Mouse (Mus musculus): Measurements from ENCODE around the gene Tbc1d14. TPM values are rescaled to one million over a fixed set of nuclear protein-coding genes. Genes with fewer than 3 reads are reported as not detected.
A peak's percentile ranks its signal among the peaks of the same experiment; 100 is the strongest.

The Tbc1d14 gene
- polyA plus RNA-seq, 1 experiment from 2014 or later: 63.8 TPM

DNA sequence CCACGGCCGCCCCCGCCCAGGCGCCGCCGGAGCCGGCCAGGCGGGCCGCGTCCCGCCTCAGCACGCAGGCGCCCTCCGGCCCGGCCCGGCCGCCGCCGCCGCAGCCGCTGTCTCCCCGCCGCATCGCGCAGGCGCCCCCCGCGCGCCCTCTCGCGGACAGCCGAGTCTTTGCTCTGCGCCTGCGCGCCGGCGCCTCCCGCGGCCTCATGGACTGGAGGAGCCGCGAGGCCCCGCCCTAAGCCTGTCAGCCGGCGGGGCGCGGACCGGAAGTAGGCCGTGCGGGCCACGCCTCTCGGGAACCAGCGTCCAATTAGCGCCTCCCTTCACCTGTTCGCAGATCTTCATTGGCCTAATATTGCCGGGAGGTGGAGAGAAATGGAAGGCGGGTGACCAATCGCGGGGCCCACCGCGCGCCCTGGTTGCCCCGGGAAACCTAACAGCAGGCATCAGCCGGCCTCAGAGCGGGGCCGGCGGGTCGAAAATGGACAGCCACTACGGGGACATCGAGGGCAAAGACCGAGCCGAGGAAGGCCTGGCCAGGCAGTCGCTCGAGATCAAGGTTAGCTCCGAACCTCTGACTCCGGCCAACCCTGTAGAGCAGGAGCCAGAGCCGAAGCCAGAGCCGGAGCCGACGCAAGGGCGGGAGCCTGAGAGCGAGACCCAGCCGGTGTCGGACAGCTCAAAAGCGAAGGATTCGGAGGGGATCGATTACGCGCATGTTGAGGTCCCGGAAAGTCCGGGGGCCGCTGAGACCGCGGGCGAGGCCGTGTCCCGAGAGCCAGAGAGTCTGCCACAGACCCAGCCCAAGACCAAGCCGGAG is 108.7 kb downstream of the Tbc1d14 start, which contains the start of the genes Tada2b and Ccdc96:
Gene Tada2b, minus strand, starts transcription at position 115 of the 820 bp plus-strand sequence.
Gene Ccdc96, plus strand, starts transcription at position 418 of the 820 bp plus-strand sequence.
- H3K27ac ChIP-seq (ENCODE audit: low read depth, low read length): peak within 1 kb of the TSS; percentile 86
- H3K4me3 ChIP-seq (ENCODE audit: low read length): peak within 1 kb of the TSS; percentile 94
- peak within 1 kb of the TSS; percentile 90 for H3K9ac ChIP-seq (ENCODE audit: low read depth, low read length)
- peak within 1 kb of the TSS; percentile 93 for H3K4me2 ChIP-seq (ENCODE audit: low read length)
- no peaks in the 10 kb centered on the region for H3K9me3 ChIP-seq (ENCODE audit: control insufficient read depth, low read length)
- ATAC-seq: peak; percentile 99
- 0% methylated on average over 65 of the region's 97 CpGs for WGBS
- H3K27me3 ChIP-seq (replicated peaks; ENCODE audit: control insufficient read depth, insufficient read depth, low read length): no peaks in the 10 kb centered on the region
- H3K4me1 ChIP-seq (ENCODE audit: control insufficient read depth, insufficient read depth, low read depth, low read length): peaks cover 39% of the 10 kb centered on the region
- peaks cover 3% of the 10 kb centered on the region; the same call in 1 of the 2 replicates for H3K36me3 ChIP-seq (ENCODE audit: control insufficient read depth, insufficient read depth, low read length)

DNA sequence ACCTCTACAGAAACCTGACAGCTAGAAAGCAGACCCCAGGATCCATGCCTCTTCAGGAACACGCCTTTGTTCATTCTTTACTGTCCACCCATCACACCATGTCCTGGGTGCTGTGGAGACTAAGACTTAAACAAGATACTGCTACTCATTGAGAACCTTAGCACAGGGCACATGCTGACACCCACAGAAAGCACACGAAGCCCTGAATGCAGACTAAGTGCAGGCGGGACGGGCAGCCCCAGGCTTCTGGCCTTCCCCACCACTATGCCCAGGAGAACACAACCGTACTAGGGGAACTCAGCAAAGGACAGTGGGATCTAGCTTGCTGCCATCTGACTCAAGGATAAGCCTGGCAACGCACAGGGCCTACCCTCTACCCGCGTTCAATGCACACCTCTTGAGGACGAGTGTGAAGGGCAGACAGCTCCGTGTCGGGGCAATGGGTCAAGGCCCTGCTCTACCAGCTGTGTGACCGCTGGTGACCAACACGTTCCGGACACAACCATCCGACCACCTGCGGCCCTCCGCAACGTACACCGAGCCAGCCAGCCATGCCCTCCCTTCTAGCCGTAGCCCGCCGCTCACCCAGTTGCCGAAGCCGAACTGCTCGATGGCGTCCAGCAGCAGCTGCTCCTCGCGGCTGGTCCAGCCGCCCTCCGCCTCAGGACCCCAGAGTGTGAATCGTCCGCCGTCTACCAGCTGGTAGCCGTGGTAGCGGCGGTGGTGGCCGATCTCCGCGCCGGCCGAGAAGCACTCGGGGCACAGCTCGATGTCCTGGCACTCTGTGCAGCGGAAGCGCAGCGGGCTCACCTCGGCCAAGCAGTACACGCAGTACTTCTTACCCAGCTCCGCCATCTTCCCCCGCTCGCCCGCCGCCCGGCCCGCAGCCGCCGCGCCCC is 109.6 kb downstream of the Tbc1d14 start:
- H3K4me2 ChIP-seq (ENCODE audit: low read length): peak overlapping the region; percentile 93
- no peaks in the 10 kb centered on the region for H3K9me3 ChIP-seq (ENCODE audit: control insufficient read depth, low read length)
- peaks cover 3% of the 10 kb centered on the region; the same call in 1 of the 2 replicates for H3K36me3 ChIP-seq (ENCODE audit: control insufficient read depth, insufficient read depth, low read length)
- H3K4me1 ChIP-seq (ENCODE audit: control insufficient read depth, insufficient read depth, low read depth, low read length): peaks cover 40% of the 10 kb centered on the region
- peak; percentile 28 for ATAC-seq
- 1% methylated on average over 39 of the region's 58 CpGs for WGBS
- H3K27ac ChIP-seq (ENCODE audit: low read depth, low read length): peak overlapping the region; percentile 86
- peak overlapping the region; percentile 90 for H3K9ac ChIP-seq (ENCODE audit: low read depth, low read length)
- peak overlapping the region; percentile 94 for H3K4me3 ChIP-seq (ENCODE audit: low read length)
- no peaks in the 10 kb centered on the region for H3K27me3 ChIP-seq (replicated peaks; ENCODE audit: control insufficient read depth, insufficient read depth, low read length)

DNA sequence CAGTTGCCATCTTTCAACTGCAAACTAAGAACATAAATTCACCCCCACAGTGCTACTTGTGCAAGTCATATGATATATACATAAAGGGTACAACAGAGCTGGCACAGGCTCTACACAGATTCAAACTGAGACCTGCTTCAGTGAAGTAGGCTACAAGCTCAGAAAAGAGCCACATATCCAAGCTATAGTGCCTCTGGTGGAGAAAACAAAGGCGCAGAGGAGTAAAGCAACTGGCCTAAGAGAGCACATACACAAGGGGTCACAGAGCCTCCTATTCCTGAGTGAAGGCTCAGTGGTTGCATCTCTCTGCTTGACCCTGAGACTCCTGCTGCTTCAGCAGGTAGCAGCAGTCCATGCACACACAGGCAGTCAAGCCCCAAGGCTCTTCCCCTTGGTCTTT is 112.0 kb downstream of the Tbc1d14 start:
- Histone ChIP-seq H3K9ac (ENCODE audit: low read depth, low read length) (no peak overlapping the region), H3K4me1 (ENCODE audit: control insufficient read depth, insufficient read depth, low read depth, low read length) (peaks cover 40% of the 10 kb centered on the region), H3K4me3 (ENCODE audit: low read length) (no peak overlapping the region), H3K27ac (ENCODE audit: low read depth, low read length) (no peak overlapping the region), H3K36me3 (ENCODE audit: control insufficient read depth, insufficient read depth, low read length) (peaks cover 3% of the 10 kb centered on the region; the same call in 1 of the 2 replicates), H3K27me3 (replicated peaks; ENCODE audit: control insufficient read depth, insufficient read depth, low read length) (no peaks in the 10 kb centered on the region), H3K4me2 (ENCODE audit: low read length) (no peak overlapping the region), H3K9me3 (ENCODE audit: control insufficient read depth, low read length) (no peaks in the 10 kb centered on the region)
- 77% methylated on average over 1 of the region's 1 CpGs for WGBS
- no peak for ATAC-seq

DNA sequence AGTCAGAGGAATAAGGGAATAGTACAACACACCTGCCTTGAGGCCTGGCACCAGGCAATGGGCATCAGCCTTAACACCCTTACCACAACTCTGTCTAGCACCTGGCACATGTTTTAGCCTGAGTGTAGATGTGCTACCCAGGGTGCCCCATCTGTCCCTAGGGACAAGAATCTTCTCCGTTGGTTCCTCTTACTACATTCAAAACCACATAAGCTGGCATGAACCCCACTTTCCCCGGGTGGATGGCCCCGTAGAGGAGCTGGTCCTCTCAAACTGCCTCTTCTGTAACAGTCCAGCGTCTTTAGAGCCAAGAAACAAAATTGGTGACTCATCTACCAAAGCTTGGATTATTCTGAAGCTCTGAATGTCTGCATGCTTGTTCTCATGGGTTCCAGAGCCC is 112.7 kb downstream of the Tbc1d14 start:
- Histone ChIP-seq H3K4me1 (ENCODE audit: control insufficient read depth, insufficient read depth, low read depth, low read length) (peaks cover 40% of the 10 kb centered on the region), H3K9me3 (ENCODE audit: control insufficient read depth, low read length) (no peaks in the 10 kb centered on the region), H3K27ac (ENCODE audit: low read depth, low read length) (no peak overlapping the region), H3K4me2 (ENCODE audit: low read length) (no peak overlapping the region), H3K9ac (ENCODE audit: low read depth, low read length) (no peak overlapping the region), H3K27me3 (replicated peaks; ENCODE audit: control insufficient read depth, insufficient read depth, low read length) (no peaks in the 10 kb centered on the region), H3K4me3 (ENCODE audit: low read length) (no peak overlapping the region), H3K36me3 (ENCODE audit: control insufficient read depth, insufficient read depth, low read length) (peaks cover 4% of the 10 kb centered on the region; the same call in 1 of the 2 replicates)
- WGBS: 91% methylated on average over 4 of the region's 4 CpGs
- ATAC-seq: no peak

DNA sequence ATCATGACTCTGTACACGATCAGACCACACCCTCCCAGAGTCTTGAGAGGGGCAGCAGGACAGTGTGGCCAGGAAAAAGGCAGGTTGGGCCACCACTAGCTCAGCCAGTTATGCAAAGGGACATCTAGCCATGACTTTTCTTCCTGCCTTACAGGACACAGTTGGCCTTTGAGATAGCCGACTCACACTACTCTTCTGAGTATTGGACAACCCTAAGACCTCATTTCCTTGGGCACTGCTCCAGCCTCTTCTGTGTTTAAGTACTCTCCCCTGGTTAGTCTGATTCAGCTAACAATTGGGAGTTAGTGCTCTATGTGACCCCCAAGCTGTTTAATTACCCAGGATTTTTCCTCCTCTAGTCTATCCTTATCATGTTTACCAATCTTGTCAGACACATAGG is 113.3 kb downstream of the Tbc1d14 start:
- no peak for ATAC-seq
- WGBS: 74% methylated on average over 2 of the region's 2 CpGs
- H3K9me3 ChIP-seq (ENCODE audit: control insufficient read depth, low read length): no peaks in the 10 kb centered on the region
- H3K9ac ChIP-seq (ENCODE audit: low read depth, low read length): no peak overlapping the region
- no peak overlapping the region for H3K27ac ChIP-seq (ENCODE audit: low read depth, low read length)
- peaks cover 6% of the 10 kb centered on the region; the same call in 1 of the 2 replicates for H3K36me3 ChIP-seq (ENCODE audit: control insufficient read depth, insufficient read depth, low read length)
- H3K4me3 ChIP-seq (ENCODE audit: low read length): no peak overlapping the region
- H3K27me3 ChIP-seq (replicated peaks; ENCODE audit: control insufficient read depth, insufficient read depth, low read length): no peaks in the 10 kb centered on the region
- peaks cover 34% of the 10 kb centered on the region for H3K4me1 ChIP-seq (ENCODE audit: control insufficient read depth, insufficient read depth, low read depth, low read length)
- H3K4me2 ChIP-seq (ENCODE audit: low read length): no peak overlapping the region

DNA sequence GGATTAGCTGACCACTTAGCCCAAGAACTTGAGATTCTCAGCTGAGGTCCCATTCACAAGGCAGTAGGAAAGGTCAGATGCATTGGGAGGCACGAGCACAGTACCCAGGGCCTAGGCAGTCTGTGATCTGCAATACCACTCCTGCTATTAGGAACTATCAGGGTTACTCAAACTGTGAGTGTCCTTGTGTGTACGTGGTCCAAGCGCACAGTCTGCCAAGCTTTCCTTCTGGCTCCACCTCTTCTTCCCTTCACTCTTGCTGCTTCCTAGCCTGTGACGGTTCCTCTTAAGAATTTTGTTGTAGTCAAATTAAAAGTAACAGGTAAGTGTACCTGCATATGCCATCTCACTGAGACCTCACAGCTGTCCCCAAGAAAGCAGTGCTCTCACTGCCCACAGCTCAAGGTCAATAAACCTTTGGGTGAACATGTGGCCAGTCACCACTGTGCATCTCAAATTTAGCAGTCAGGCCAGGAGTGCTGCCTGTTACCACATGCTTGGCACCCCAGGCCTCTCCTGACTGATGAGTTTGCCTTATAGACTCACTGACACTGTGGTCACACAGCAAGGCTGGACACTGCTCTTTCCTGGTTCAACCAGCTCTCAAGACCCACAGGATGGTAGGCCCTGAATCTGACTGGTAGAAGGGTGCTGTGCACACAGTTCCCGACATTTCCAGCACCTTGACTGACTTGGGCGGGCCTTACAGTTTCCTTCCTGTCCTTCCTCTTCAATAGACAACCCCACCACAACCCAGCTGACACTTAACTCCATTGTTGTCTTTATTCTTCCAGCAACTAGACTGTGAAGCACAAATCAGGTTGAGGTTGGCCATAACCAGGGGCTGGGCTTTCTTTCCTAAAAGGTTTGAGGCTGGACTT is 114.3 kb downstream of the Tbc1d14 start:
- H3K4me3 ChIP-seq (ENCODE audit: low read length): no peak overlapping the region
- ATAC-seq: no peak
- H3K4me1 ChIP-seq (ENCODE audit: control insufficient read depth, insufficient read depth, low read depth, low read length): peaks cover 34% of the 10 kb centered on the region
- H3K9ac ChIP-seq (ENCODE audit: low read depth, low read length): no peak overlapping the region
- H3K4me2 ChIP-seq (ENCODE audit: low read length): no peak overlapping the region
- no peak overlapping the region for H3K27ac ChIP-seq (ENCODE audit: low read depth, low read length)
- WGBS: 93% methylated on average over 6 of the region's 6 CpGs
- peaks cover 10% of the 10 kb centered on the region; the same call in 1 of the 2 replicates for H3K36me3 ChIP-seq (ENCODE audit: control insufficient read depth, insufficient read depth, low read length)
- H3K9me3 ChIP-seq (ENCODE audit: control insufficient read depth, low read length): no peaks in the 10 kb centered on the region
- no peaks in the 10 kb centered on the region for H3K27me3 ChIP-seq (replicated peaks; ENCODE audit: control insufficient read depth, insufficient read depth, low read length)

DNA sequence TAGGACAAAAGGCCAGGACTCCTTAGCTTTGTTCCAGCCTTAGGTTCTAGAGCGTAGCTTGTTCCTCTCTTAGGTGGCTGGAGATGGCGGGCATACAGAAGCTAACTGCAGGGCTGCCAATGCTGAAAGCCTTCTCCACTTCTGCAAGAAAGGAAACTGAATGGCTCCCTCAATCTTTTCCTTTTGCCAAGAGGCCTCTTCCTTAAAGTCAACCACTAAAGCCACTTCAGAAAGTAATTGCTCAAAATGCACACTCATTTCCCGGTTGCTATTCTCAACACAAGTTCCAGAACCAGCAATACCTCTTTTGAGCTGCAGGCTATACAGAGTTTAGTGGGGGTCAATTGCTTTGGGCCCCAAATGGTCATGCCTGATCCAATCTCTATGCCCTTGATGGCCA is 115.6 kb downstream of the Tbc1d14 start:
- Histone ChIP-seq H3K27me3 (replicated peaks; ENCODE audit: control insufficient read depth, insufficient read depth, low read length) (no peaks in the 10 kb centered on the region), H3K9me3 (ENCODE audit: control insufficient read depth, low read length) (no peaks in the 10 kb centered on the region), H3K27ac (ENCODE audit: low read depth, low read length) (no peak overlapping the region), H3K9ac (ENCODE audit: low read depth, low read length) (no peak overlapping the region), H3K4me2 (ENCODE audit: low read length) (no peak overlapping the region), H3K36me3 (ENCODE audit: control insufficient read depth, insufficient read depth, low read length) (peaks cover 16% of the 10 kb centered on the region), H3K4me1 (ENCODE audit: control insufficient read depth, insufficient read depth, low read depth, low read length) (peaks cover 25% of the 10 kb centered on the region), H3K4me3 (ENCODE audit: low read length) (no peak overlapping the region)
- 95% methylated on average over 3 of the region's 3 CpGs for WGBS
- ATAC-seq: no peak

DNA sequence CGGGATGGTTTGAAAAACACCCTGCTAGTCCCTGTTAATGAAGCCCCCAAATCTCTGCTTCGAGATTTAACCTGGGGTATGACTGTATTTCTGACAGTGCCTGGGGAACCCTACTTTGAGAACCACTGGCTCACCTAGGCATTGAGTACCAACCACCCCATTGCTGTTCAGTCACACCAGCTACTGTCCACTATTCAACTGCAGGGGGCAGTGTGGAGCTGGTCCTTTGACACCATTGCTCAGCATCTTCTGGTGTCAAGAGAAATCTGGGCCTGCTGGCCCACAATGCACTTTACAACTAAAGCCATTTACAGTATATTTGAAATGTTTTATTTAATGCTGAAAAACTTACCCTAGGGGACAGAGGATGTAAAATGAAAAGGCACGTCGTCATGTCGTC is 118.8 kb downstream of the Tbc1d14 start:
- Histone ChIP-seq H3K36me3 (ENCODE audit: control insufficient read depth, insufficient read depth, low read length) (peaks cover 40% of the 10 kb centered on the region), H3K4me2 (ENCODE audit: low read length) (no peak overlapping the region), H3K27me3 (replicated peaks; ENCODE audit: control insufficient read depth, insufficient read depth, low read length) (no peaks in the 10 kb centered on the region), H3K27ac (ENCODE audit: low read depth, low read length) (no peak overlapping the region), H3K4me1 (ENCODE audit: control insufficient read depth, insufficient read depth, low read depth, low read length) (peaks cover under 1% of the 10 kb centered on the region; the same call in 1 of the 2 replicates), H3K9me3 (ENCODE audit: control insufficient read depth, low read length) (no peaks in the 10 kb centered on the region), H3K4me3 (ENCODE audit: low read length) (no peak overlapping the region), H3K9ac (ENCODE audit: low read depth, low read length) (no peak overlapping the region)
- ATAC-seq: no peak
- 88% methylated on average over 5 of the region's 5 CpGs for WGBS
